Mouse (Mus musculus) heart, adult 2 months (tissue): ENCODE measurements around the gene Ints5. TPM values are rescaled to one million over a fixed set of nuclear protein-coding genes. Genes with fewer than 3 reads are reported as not detected.

Source experiments
- DNase-seq, 2 experiments: peaks; one replicate each; pipeline ENCODE4 v3.0.0; 2021
- H3K27ac ChIP-seq: fragments of 200-600 bp; 2 replicates; pipeline ENCODE4 v1.8.1; 2022
- H3K27me3 ChIP-seq: fragments of 200-500 bp; 2 replicates; pipeline ENCODE4 v1.6.1; 2012; ENCODE audit warnings: mild to moderate bottlenecking, low read length, inconsistent platforms, mixed read lengths; ENCODE audit not compliant: control insufficient read depth, insufficient read depth
- H3K36me3 ChIP-seq: fragments of 200-500 bp; 2 replicates; pipeline ENCODE4 v1.6.1; 2012; ENCODE audit warnings: low read length, inconsistent platforms; ENCODE audit not compliant: control insufficient read depth, insufficient read depth
- H3K4me1 ChIP-seq: fragments of 200-500 bp; 2 replicates; pipeline ENCODE4 v1.6.1; 2011; ENCODE audit warnings: low read length; ENCODE audit not compliant: control insufficient read depth, insufficient read depth
- H3K4me3 ChIP-seq: fragments of 200-600 bp; 2 replicates; pipeline ENCODE4 v1.8.1; 2022
- H3K79me2 ChIP-seq: fragments of 200-500 bp; replicated peaks from 2 replicates; pipeline ENCODE4 v1.6.1; 2012; ENCODE audit warnings: mild to moderate bottlenecking, inconsistent platforms, low read length, moderate library complexity, mixed read lengths; ENCODE audit not compliant: control insufficient read depth, insufficient read depth
- H3K9ac ChIP-seq: fragments of 200-500 bp; 2 replicates; pipeline ENCODE4 v1.6.1; 2012; ENCODE audit warnings: low read depth, mild to moderate bottlenecking, control low read depth, inconsistent platforms, low read length, mixed read lengths
- CTCF ChIP-seq: fragments of 200-600 bp; IDR thresholded peaks from 2 replicates; pipeline ENCODE4 v1.8.1; 2022; ENCODE audit warnings: antibody characterized with exemption, mild to moderate bottlenecking, moderate library complexity
- EP300 ChIP-seq: fragments of 200-500 bp; IDR thresholded peaks from 2 replicates; pipeline ENCODE4 v1.6.1; 2011; ENCODE audit warnings: low read depth, low read length, control low read depth; ENCODE audit not compliant: insufficient read depth
- POLR2A ChIP-seq: fragments of 200-500 bp; IDR thresholded peaks from 2 replicates; pipeline ENCODE4 v1.6.1; 2011; ENCODE audit warnings: mild to moderate bottlenecking, low read depth, low read length, control low read depth; ENCODE audit not compliant: insufficient read depth
- WGBS: fragments of 180-500 bp; shearing (Covaris S2); methylation state at CpG from one replicate; pipeline ENCODE4 v1.1.7; 2018; 5-methylcytosine and 5-hydroxymethylcytosine counted together
- intact Hi-C: fragments of 180-260 bp; cut with DNase I; formaldehyde crosslinking; loops from one replicate; pipeline ENCODE4 v1.15.1; 2025
- polyA plus RNA-seq: library from polyadenylated mRNA; depleted of rRNA; stranded (reverse); fragments of >200 nt; gene quantifications from 2 replicates; pipeline ENCODE4 v1.2.3, GENCODE M21; 2012
- total RNA-seq, 2 experiments: library from RNA; stranded (reverse); gene quantifications; 2 replicates each; pipeline ENCODE4 v1.2.3; 2021

Gene Ints5
- total and polyA plus RNA-seq, 3 experiments = 10.6 to 12.6 (median 10.8) TPM

DNA sequence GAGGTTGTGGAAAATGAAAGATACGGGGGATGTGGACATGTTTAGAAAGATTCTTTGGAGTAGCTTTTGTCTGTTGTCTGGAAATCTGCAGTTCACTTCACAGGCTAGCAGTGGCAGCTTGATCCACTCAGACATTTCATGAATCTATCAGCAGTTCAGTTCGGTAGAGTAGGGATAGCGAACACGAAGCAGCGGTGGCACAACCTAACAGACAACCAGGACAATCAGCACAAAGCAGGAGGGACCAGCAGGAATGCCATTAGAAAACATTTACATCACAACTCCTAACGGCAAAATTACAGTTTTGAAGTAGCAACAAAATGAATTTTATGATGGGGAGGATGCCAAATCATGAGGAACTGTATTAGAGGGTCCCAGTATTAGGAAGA, 26.9 kb downstream of the Ints5 start:
- peak overlapping the region; percentile 94 for H3K4me3 ChIP-seq
- no peak for TF ChIP-seq CTCF
- TF ChIP-seq POLR2A = no peak
- TF ChIP-seq EP300 = no peak
- no peaks in the 10 kb centered on the region for H3K79me2 ChIP-seq
- 0 out of 2 replicates have a peak, but pooled peaks cover 3% of the 10 kb centered on the region for H3K36me3 ChIP-seq
- H3K27me3 ChIP-seq = no peaks in the 10 kb centered on the region
- H3K27ac ChIP-seq = peak overlapping the region; percentile 95
- peak overlapping the region; percentile 25; the same call in 1 of the 2 replicates for H3K9ac ChIP-seq
- intact Hi-C loops = loop anchor here (2.0 kb wide), 1 partner anchor 21 kb away; the partner anchor contains the start of gene Ganab
- no peak for DNase-seq
- H3K4me1 ChIP-seq = peaks cover 4% of the 10 kb centered on the region
- 65% methylated on average over 6 of the region's 6 CpGs for WGBS

DNA sequence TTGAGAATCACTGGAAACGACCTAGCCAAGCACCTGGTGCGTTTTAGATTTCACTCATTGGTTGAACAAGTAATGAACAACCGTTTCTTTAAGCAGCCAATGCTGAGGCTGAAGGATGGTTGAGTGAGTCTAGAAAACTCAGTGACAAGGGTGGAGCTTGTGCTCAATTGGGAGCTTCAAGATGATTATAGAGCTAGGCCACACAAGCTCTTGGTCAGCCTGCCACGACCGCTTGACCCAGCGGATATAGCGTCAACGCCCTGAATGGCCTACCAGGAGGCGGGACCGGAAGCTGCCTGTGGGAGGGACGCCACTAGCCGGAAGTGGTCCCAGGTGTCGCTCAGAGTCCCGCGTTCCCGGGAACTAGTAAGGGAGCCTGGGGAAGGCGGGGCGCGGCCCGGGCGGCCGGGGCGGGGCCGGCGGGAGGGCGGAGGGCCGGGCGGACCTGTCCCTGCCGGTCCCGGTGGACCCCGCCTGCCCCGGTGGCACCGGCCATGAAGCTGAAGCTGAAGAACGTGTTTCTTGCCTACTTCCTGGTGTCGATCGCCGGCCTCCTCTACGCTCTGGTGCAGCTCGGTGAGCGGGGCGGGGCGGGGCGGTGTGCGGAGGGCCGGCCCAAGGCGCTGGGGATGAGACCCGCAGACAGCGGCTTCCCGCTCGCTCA, 27.4 kb downstream of the Ints5 start, which contains the start of gene B3gat3:
Gene B3gat3, plus strand, starts transcription at position 302 of the 664 bp plus-strand sequence.
- intact Hi-C loops = loop anchor here (2.0 kb wide), 1 partner anchor 21 kb away; the partner anchor contains the start of gene Ganab
- H3K27ac ChIP-seq = peak within 1 kb of the TSS; percentile 95
- 0 out of 2 replicates have a peak, but pooled peaks cover 3% of the 10 kb centered on the region for H3K36me3 ChIP-seq
- TF ChIP-seq POLR2A (peak; percentile 99), EP300 (peak; percentile 50; the same call in 1 of the 2 replicates), CTCF (no peak)
- peaks cover 4% of the 10 kb centered on the region for H3K4me1 ChIP-seq
- H3K4me3 ChIP-seq = peak within 1 kb of the TSS; percentile 94
- 2% methylated on average over 50 of the region's 50 CpGs for WGBS
- peak within 1 kb of the TSS; percentile 93 for H3K9ac ChIP-seq
- H3K79me2 ChIP-seq = no peaks in the 10 kb centered on the region
- peak; percentile 98 for DNase-seq
- no peaks in the 10 kb centered on the region for H3K27me3 ChIP-seq

DNA sequence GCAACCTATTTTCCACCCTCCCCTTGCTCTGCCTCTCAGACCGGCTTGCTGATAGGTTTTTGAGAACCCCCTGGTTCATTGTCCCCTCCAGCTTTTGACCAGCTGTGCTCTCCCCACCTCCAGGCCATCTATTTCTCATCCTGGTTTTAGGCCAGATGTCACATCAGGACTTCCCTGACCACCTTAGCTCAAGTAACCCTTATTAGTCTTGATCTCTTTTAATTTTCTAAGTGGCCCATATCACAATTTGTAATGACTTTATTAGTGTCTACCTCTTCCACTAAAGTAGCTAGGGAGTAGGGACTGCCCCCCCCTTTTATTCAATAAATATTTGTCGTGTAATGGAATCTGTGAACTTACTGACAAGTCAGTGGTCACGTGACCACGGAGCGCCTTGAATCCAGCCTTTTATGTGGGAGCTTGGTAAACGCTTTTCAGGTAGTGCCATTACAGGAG, 28.1 kb downstream of the Ints5 start:
- peak overlapping the region; percentile 95 for H3K27ac ChIP-seq
- no peak for TF ChIP-seq POLR2A
- no peak for TF ChIP-seq EP300
- TF ChIP-seq CTCF = no peak
- H3K79me2 ChIP-seq = no peaks in the 10 kb centered on the region
- DNase-seq = no peak
- WGBS = under 1% methylated on average over 6 of the region's 6 CpGs
- H3K4me1 ChIP-seq = peaks cover 4% of the 10 kb centered on the region
- H3K36me3 ChIP-seq = 0 out of 2 replicates have a peak, but pooled peaks cover 3% of the 10 kb centered on the region
- peak overlapping the region; percentile 94 for H3K4me3 ChIP-seq
- intact Hi-C loops = loop anchor here (2.0 kb wide), 1 partner anchor 22 kb away; the partner anchor contains the start of gene Ganab
- no peaks in the 10 kb centered on the region for H3K27me3 ChIP-seq
- peak overlapping the region; percentile 93 for H3K9ac ChIP-seq

DNA sequence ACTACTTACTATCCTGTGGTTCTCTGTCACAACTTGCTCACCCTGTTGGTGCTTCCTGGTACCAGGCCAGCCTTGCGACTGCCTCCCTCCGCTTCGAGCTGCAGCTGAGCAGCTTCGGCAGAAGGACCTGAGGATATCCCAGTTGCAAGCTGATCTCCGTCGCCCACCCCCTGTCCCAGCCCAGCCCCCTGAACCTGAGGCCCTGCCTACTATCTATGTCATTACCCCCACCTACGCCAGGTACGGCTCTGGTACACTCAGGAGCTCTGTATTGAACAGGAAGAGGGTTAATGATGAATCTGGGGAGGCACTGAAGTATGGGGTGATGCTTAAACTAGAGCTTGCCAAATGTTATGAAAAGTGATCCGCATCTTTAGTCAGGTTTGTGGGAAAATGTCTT, 28.9 kb downstream of the Ints5 start:
- Histone ChIP-seq H3K36me3 (0 out of 2 replicates have a peak, but pooled peaks cover 3% of the 10 kb centered on the region), H3K4me1 (peaks cover 4% of the 10 kb centered on the region), H3K9ac (no peak overlapping the region), H3K27me3 (no peaks in the 10 kb centered on the region), H3K4me3 (no peak overlapping the region), H3K79me2 (no peaks in the 10 kb centered on the region), H3K27ac (no peak overlapping the region)
- no peak for DNase-seq
- TF ChIP-seq EP300 (no peak), CTCF (no peak), POLR2A (no peak)
- intact Hi-C loops = loop anchor here (2.0 kb wide), 1 partner anchor 23 kb away; the partner anchor contains the start of gene Ganab
- 75% methylated on average over 9 of the region's 9 CpGs for WGBS

DNA sequence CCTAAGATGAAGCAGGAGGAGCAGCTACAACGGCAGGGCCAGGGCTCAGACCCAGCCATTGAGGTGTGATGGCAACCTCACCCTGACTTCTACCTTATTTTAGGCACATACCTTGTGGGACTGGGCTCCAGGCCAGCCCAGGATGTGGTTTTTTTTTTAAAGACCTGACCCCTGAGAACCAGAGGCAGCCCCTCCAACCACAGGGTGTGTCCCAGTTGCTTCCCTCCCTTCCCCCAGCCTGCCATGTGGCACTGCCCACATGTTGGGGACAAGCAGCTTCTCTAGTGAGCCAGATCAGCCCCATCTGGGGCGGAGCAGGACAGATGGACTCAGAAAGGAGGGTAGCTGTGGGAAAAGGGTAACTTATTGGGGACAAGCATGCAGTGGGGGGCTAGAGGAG, 34.0 kb downstream of the Ints5 start:
- 80% methylated on average over 2 of the region's 2 CpGs for WGBS
- H3K9ac ChIP-seq = no peak overlapping the region
- no peak overlapping the region for H3K4me3 ChIP-seq
- DNase-seq = no peak
- no peak overlapping the region for H3K27ac ChIP-seq
- H3K4me1 ChIP-seq = no peaks in the 10 kb centered on the region; the same call in 1 of the 2 replicates
- H3K36me3 ChIP-seq = no peaks in the 10 kb centered on the region
- no peaks in the 10 kb centered on the region for H3K27me3 ChIP-seq
- H3K79me2 ChIP-seq = no peaks in the 10 kb centered on the region
- intact Hi-C loops = no loop called here
- TF ChIP-seq EP300 (no peak), POLR2A (no peak), CTCF (no peak)

DNA sequence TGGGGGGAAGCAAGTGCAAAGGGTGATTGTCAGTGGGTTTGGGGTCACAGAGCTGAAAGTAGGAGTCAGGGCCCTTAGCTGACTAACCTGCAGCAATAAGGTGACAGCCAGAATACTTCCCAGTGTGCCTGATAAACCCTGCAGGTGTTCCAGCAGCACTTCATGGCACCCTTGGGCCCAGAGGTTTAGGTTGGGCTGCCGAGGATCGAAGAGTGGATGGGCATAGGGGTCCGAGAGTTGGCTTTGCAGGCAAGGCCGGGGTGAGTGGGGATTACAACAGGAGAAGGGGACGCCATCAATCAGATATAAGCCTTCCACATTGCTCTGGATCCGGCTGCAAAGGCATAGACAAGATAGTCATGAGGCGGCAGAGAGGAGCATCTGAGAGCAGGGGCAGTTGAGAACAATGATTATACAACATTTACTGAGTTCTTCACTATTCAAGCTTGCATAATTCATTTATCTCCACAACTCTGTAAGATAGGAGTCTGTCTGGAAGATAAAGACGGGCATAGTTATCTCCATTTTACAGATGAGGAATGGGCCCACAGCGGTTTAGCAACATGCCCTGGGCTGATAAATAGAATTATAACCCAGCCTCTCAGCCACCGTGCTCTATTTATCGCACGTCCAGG, 35.2 kb downstream of the Ints5 start:
- Histone ChIP-seq H3K27me3 (no peaks in the 10 kb centered on the region), H3K4me3 (no peak overlapping the region), H3K27ac (no peak overlapping the region; the same call in 1 of the 2 replicates), H3K36me3 (no peaks in the 10 kb centered on the region), H3K9ac (no peak overlapping the region), H3K4me1 (no peaks in the 10 kb centered on the region; the same call in 1 of the 2 replicates), H3K79me2 (no peaks in the 10 kb centered on the region)
- intact Hi-C loops = no loop called here
- TF ChIP-seq EP300 = no peak
- no peak for TF ChIP-seq CTCF
- TF ChIP-seq POLR2A = no peak
- no peak for DNase-seq
- 87% methylated on average over 12 of the region's 12 CpGs for WGBS
